Mouse (Mus musculus) intestine, embryonic 16.5 days (tissue): ENCODE measurements at regions not wholly inside any gene's neighbourhood (a gene's known extent, or its start where the extent isn't known, plus 50 kb on each side); places are given as distances from the start of the nearest gene placed in this dataset.

Source experiments
- ATAC-seq: fragments of 200-750 bp; cut with Nextera tagmentation; 2 replicates; pipeline ENCODE4 v1.8.0; 2017; ENCODE audit warnings: moderate TSS enrichment, moderate library complexity
- H3K27ac ChIP-seq: fragments of 300-500 bp; sonication (generic); 2 replicates; pipeline ENCODE4 v1.5.1; 2014; ENCODE audit warnings: mild to moderate bottlenecking, low read length
- H3K27me3 ChIP-seq: fragments of 300-500 bp; sonication (generic); replicated peaks from 2 replicates; pipeline ENCODE4 v1.6.1; 2014; ENCODE audit warnings: low read length, control low read depth, mixed read lengths; ENCODE audit not compliant: control insufficient read depth, insufficient read depth
- H3K36me3 ChIP-seq: fragments of 300-500 bp; sonication (generic); 2 replicates; pipeline ENCODE4 v1.6.1; 2014; ENCODE audit warnings: low read length, control low read depth; ENCODE audit not compliant: control insufficient read depth, insufficient read depth
- H3K4me1 ChIP-seq: fragments of 300-500 bp; sonication (generic); 2 replicates; pipeline ENCODE4 v1.6.1; 2014; ENCODE audit warnings: low read length, control low read depth, mixed read lengths; ENCODE audit not compliant: control insufficient read depth, insufficient read depth
- H3K4me2 ChIP-seq: fragments of 300-500 bp; sonication (generic); 2 replicates; pipeline ENCODE4 v1.6.1; 2014; ENCODE audit warnings: low read depth, low read length, control low read depth
- H3K4me3 ChIP-seq: fragments of 300-500 bp; sonication (generic); 2 replicates; pipeline ENCODE4 v1.5.1; 2014; ENCODE audit warnings: mild to moderate bottlenecking, low read length
- H3K9ac ChIP-seq: fragments of 300-500 bp; sonication (generic); 2 replicates; pipeline ENCODE4 v1.6.1; 2014; ENCODE audit warnings: low read depth, low read length
- H3K9me3 ChIP-seq: fragments of 300-500 bp; sonication (generic); 2 replicates; pipeline ENCODE4 v1.6.1; 2016; ENCODE audit warnings: low read length, control low read depth; ENCODE audit not compliant: control insufficient read depth
- WGBS: fragments of 180-500 bp; shearing (Covaris S2); extraction: QIAGEN DNeasy Blood & Tissue Kit; methylation state at CpG from one replicate; pipeline ENCODE4 v1.1.7; 2014; 5-methylcytosine and 5-hydroxymethylcytosine counted together

DNA sequence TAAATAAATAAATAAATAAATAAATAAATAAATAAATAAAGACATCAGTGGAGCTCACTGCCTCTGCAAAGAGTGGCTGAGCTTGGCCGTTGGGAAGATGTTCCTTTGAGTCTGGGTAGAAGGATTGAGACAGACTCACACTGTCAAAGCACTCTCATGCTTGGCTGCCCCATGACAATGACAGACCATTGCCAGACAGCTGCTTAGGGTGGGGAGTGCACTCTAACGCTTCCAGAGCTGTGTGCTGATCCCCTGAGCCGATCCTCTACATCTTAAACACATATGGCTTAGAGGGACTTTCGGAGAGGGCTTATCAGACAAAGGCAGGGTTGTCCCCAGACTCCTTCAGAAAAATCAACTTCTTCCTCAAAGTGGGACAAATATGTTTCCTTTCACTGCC lies 100.0 kb upstream of the Oxgr1 start:
- 59% methylated on average over 4 of the region's 4 CpGs for WGBS
- H3K9ac ChIP-seq: no peak overlapping the region
- H3K4me1 ChIP-seq: 0 out of 2 replicates have a peak, but pooled peaks cover 3% of the 10 kb centered on the region
- H3K9me3 ChIP-seq: no peaks in the 10 kb centered on the region
- ATAC-seq: no peak
- no peak overlapping the region for H3K4me2 ChIP-seq
- no peaks in the 10 kb centered on the region for H3K27me3 ChIP-seq
- no peaks in the 10 kb centered on the region for H3K36me3 ChIP-seq
- no peak overlapping the region for H3K27ac ChIP-seq
- no peak overlapping the region for H3K4me3 ChIP-seq

DNA sequence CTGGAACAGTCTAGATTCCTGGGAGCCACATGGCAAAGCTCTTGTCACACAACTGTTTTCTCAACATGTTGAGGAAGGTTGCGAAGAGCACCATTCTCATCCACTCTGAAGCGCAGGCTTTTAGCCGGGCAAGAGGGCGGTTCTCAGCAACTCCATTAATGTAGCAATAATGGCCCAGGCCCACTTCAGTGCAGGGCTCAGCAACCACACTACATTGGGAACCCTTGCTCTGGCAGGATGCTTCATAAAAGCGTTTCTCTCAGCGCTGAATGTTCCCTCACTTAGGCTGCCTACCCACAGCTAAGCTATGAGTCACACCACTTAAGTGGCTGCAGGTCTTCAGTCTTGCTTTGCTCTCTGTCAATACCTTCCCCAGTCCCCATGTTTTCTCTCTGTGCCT lies 102.2 kb upstream of the Oxgr1 start:
- ATAC-seq: no peak
- H3K9me3 ChIP-seq: no peaks in the 10 kb centered on the region
- H3K4me2 ChIP-seq: no peak overlapping the region
- 90% methylated on average over 6 of the region's 6 CpGs for WGBS
- no peak overlapping the region for H3K27ac ChIP-seq
- no peaks in the 10 kb centered on the region for H3K4me1 ChIP-seq
- H3K9ac ChIP-seq: no peak overlapping the region
- H3K27me3 ChIP-seq: no peaks in the 10 kb centered on the region
- no peaks in the 10 kb centered on the region for H3K36me3 ChIP-seq
- no peak overlapping the region for H3K4me3 ChIP-seq

GRCm38 (mm10) chr14:120146312-120146711 lies 104.1 kb upstream of the Oxgr1 start:
- H3K4me1 ChIP-seq: no peaks in the 10 kb centered on the region
- no peak overlapping the region for H3K9ac ChIP-seq
- no peak overlapping the region for H3K4me2 ChIP-seq
- 88% methylated on average over 11 of the region's 11 CpGs for WGBS
- H3K4me3 ChIP-seq: no peak overlapping the region
- no peaks in the 10 kb centered on the region for H3K36me3 ChIP-seq
- no peak for ATAC-seq
- H3K27ac ChIP-seq: no peak overlapping the region
- no peaks in the 10 kb centered on the region for H3K9me3 ChIP-seq
- H3K27me3 ChIP-seq: no peaks in the 10 kb centered on the region

- 68% methylated on average over 8 of the region's 8 CpGs for WGBS
Measured at GRCm38 (mm10) chr14:120146908-120147770, 104.9 kb upstream of the Oxgr1 start.

GRCm38 (mm10) chr14:120148803-120149202 lies 106.6 kb upstream of the Oxgr1 start:
- Histone ChIP-seq H3K4me3 (peak overlapping the region; percentile 26; the same call in 1 of the 2 replicates), H3K4me2 (peak overlapping the region; percentile 23), H3K27me3 (no peaks in the 10 kb centered on the region), H3K9me3 (no peaks in the 10 kb centered on the region), H3K36me3 (no peaks in the 10 kb centered on the region), H3K4me1 (no peaks in the 10 kb centered on the region), H3K9ac (peak overlapping the region; percentile 36), H3K27ac (no peak overlapping the region)
- ATAC-seq: no peak
- 70% methylated on average over 11 of the region's 11 CpGs for WGBS

More at GRCm38 (mm10) chr14:120146908-120147770, 104.9 kb upstream of the Oxgr1 start:
- Histone ChIP-seq H3K9ac (no peak overlapping the region), H3K4me1 (no peaks in the 10 kb centered on the region), H3K9me3 (no peaks in the 10 kb centered on the region), H3K27ac (no peak overlapping the region), H3K4me3 (no peak overlapping the region), H3K27me3 (no peaks in the 10 kb centered on the region), H3K4me2 (no peak overlapping the region), H3K36me3 (no peaks in the 10 kb centered on the region)
- ATAC-seq: no peak

- WGBS: 86% methylated on average over 11 of the region's 11 CpGs
- H3K4me3 ChIP-seq: no peak overlapping the region
- no peak for ATAC-seq
- H3K9ac ChIP-seq: no peak overlapping the region
- H3K9me3 ChIP-seq: no peaks in the 10 kb centered on the region
- H3K4me1 ChIP-seq: no peaks in the 10 kb centered on the region
- no peak overlapping the region for H3K27ac ChIP-seq
- H3K4me2 ChIP-seq: no peak overlapping the region
- no peaks in the 10 kb centered on the region for H3K36me3 ChIP-seq
- no peaks in the 10 kb centered on the region for H3K27me3 ChIP-seq
Measured at GRCm38 (mm10) chr14:120149341-120149741, 107.1 kb upstream of the Oxgr1 start.

- Histone ChIP-seq H3K27ac (no peak overlapping the region), H3K4me2 (no peak overlapping the region), H3K9me3 (no peaks in the 10 kb centered on the region), H3K4me3 (no peak overlapping the region), H3K4me1 (0 out of 2 replicates have a peak, but pooled peaks cover 3% of the 10 kb centered on the region), H3K27me3 (no peaks in the 10 kb centered on the region), H3K36me3 (no peaks in the 10 kb centered on the region), H3K9ac (no peak overlapping the region)
- WGBS: 63% methylated on average over 1 of the region's 1 CpGs
- ATAC-seq: peak; percentile 33; the same call in 1 of the 2 replicates
Measured at GRCm38 (mm10) chr14:120150589-120150988, 108.4 kb upstream of the Oxgr1 start.

DNA sequence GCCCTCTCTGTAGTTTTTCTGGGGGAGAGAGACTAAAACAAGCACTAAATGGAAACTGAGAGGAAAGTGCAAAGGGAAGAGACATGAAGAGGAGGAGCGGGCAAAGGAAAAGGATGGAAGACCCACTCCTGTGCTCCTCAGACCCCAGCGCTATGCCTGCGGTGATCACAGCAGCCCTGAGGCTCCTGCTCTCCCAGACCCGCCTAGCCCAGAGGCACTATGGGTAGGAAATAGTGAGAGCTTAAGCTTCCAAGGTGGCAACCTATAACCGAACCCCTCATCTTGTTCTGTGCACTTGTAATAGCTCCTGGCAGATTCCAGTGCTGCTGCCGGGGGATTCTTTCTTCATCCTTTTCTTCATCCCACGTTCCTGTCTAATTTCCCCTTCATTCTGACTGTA lies 112.2 kb upstream of the Oxgr1 start:
- 61% methylated on average over 7 of the region's 7 CpGs for WGBS
- Histone ChIP-seq H3K9ac (no peak overlapping the region), H3K27ac (no peak overlapping the region), H3K4me3 (no peak overlapping the region), H3K27me3 (no peaks in the 10 kb centered on the region), H3K4me1 (0 out of 2 replicates have a peak, but pooled peaks cover 7% of the 10 kb centered on the region), H3K4me2 (no peak overlapping the region), H3K36me3 (no peaks in the 10 kb centered on the region), H3K9me3 (no peaks in the 10 kb centered on the region)
- ATAC-seq: no peak

- H3K27me3 ChIP-seq: no peaks in the 10 kb centered on the region
- 0 out of 2 replicates have a peak, but pooled peaks have one; percentile 31 for ATAC-seq
- no peak overlapping the region for H3K4me2 ChIP-seq
- H3K27ac ChIP-seq: no peak overlapping the region
- H3K9me3 ChIP-seq: no peaks in the 10 kb centered on the region
- no peak overlapping the region for H3K4me3 ChIP-seq
- H3K4me1 ChIP-seq: no peaks in the 10 kb centered on the region
- no peak overlapping the region for H3K9ac ChIP-seq
- 60% methylated on average over 2 of the region's 2 CpGs for WGBS
- H3K36me3 ChIP-seq: no peaks in the 10 kb centered on the region
Measured at GRCm38 (mm10) chr14:120164184-120164583, 111.3 kb upstream of the Mbnl2 start.
